ENCODE assay signal across 26 mouse cellular contexts in genomic region chr3:109456340-109456739, GRCm38 (mm10).
"Had no signal": no experiment of that assay in that cellular context is flagged by ENCODE, and none has a peak within 500 bp of the region (broad histone marks: within the 10 kb centered on the region; RNA-seq: fewer than 3 reads in every experiment).

No protein-coding gene starts in this region.

- H3K9me3 ChIP-seq: heart, embryonic 10.5 days; heart, embryonic 12.5 days; hindbrain, embryonic 10.5 days; hindbrain, embryonic 12.5 days; kidney, embryonic 15.5 days; limb, embryonic 10.5 days; limb, embryonic 12.5 days; liver, embryonic 13.5 days; liver, embryonic 15.5 days had no signal

- H3K36me3 ChIP-seq: heart, embryonic 10.5 days; heart, embryonic 12.5 days; hindbrain, embryonic 10.5 days; hindbrain, embryonic 12.5 days; kidney, embryonic 15.5 days; limb, embryonic 10.5 days; limb, embryonic 12.5 days; liver, embryonic 13.5 days; liver, embryonic 15.5 days had no signal

- H3K9ac ChIP-seq: heart, embryonic 12.5 days; hindbrain, embryonic 12.5 days; hindbrain, embryonic 14.5 days; kidney, embryonic 15.5 days; limb, embryonic 12.5 days; liver, embryonic 13.5 days; liver, embryonic 15.5 days had no signal

- DNase-seq: gastrocnemius, postnatal 14 days; gastrocnemius, postnatal 36 days; heart, adult 18-20 months; heart, postnatal 10 days; heart, postnatal 4 days; kidney, adult 11 months; kidney, adult 2 months; kidney, postnatal 14 days; kidney, postnatal 36 days; liver; liver, embryonic 13.5 days had no signal

- H3K27ac ChIP-seq: heart, embryonic 10.5 days; hindbrain, embryonic 10.5 days; hindbrain, embryonic 12.5 days; hindbrain, embryonic 14.5 days; kidney, embryonic 15.5 days; kidney, postnatal 0 days; layer of hippocampus, adult 2 months; left cerebral cortex, adult 2 months; limb, embryonic 10.5 days; limb, embryonic 12.5 days; liver, embryonic 13.5 days; liver, embryonic 15.5 days had no signal

- ATAC-seq: hindbrain, embryonic 16.5 days; intestine, embryonic 16.5 days had no signal

- H3K4me2 ChIP-seq: heart, embryonic 12.5 days; hindbrain, embryonic 12.5 days; hindbrain, embryonic 14.5 days; kidney, embryonic 15.5 days; limb, embryonic 12.5 days; liver, embryonic 11.5 days; liver, embryonic 13.5 days; liver, embryonic 15.5 days had no signal

- H3K4me1 ChIP-seq: hindbrain, embryonic 12.5 days; limb, embryonic 10.5 days; limb, embryonic 12.5 days; liver, embryonic 13.5 days; liver, embryonic 15.5 days had no signal

- H3K4me3 ChIP-seq: heart, embryonic 10.5 days; heart, embryonic 12.5 days; hindbrain, embryonic 10.5 days; hindbrain, embryonic 12.5 days; kidney, embryonic 15.5 days; layer of hippocampus, adult 2 months; left cerebral cortex, adult 2 months; limb, embryonic 10.5 days; limb, embryonic 12.5 days; liver, embryonic 13.5 days; liver, embryonic 15.5 days had no signal

- H3K27me3 ChIP-seq: heart, embryonic 12.5 days; hindbrain, embryonic 12.5 days; kidney, embryonic 15.5 days; limb, embryonic 12.5 days; liver, embryonic 13.5 days; liver, embryonic 15.5 days had no signal
